Mouse (Mus musculus) liver, embryonic 16.5 days (tissue): Measurements from ENCODE around the gene Osbpl2. TPM values are rescaled to one million over a fixed set of nuclear protein-coding genes. Genes with fewer than 3 reads are reported as not detected.
A peak's percentile ranks its signal among the peaks of the same experiment; 100 is the strongest.

ENCODE experiments used
- ATAC-seq: fragments of 200-750 bp; cut with Nextera tagmentation; 2 replicates; pipeline ENCODE4 v1.8.0; 2017; ENCODE audit warnings: low read depth, mild to moderate bottlenecking, moderate number of reproducible peaks, moderate library complexity
- H3K27ac ChIP-seq: fragments of 300-500 bp; sonication (generic); 2 replicates; pipeline ENCODE4 v1.5.1; 2014; ENCODE audit warnings: mild to moderate bottlenecking, low read length
- H3K27me3 ChIP-seq: fragments of 300-500 bp; sonication (generic); 2 replicates; pipeline ENCODE4 v1.6.1; 2014; ENCODE audit warnings: low read depth, low read length, mixed read lengths; ENCODE audit not compliant: control insufficient read depth, insufficient read depth
- H3K36me3 ChIP-seq: fragments of 300-500 bp; sonication (generic); 2 replicates; pipeline ENCODE4 v1.6.1; 2014; ENCODE audit warnings: mild to moderate bottlenecking; ENCODE audit not compliant: control insufficient read depth, insufficient read depth
- H3K4me1 ChIP-seq: fragments of 300-500 bp; sonication (generic); 2 replicates; pipeline ENCODE4 v1.6.1; 2014; ENCODE audit warnings: low read depth, low read length, mixed read lengths; ENCODE audit not compliant: control insufficient read depth
- H3K4me2 ChIP-seq: fragments of 300-500 bp; sonication (generic); 2 replicates; pipeline ENCODE4 v1.6.1; 2014; ENCODE audit warnings: low read depth, low read length, mixed read lengths
- H3K4me3 ChIP-seq: fragments of 300-500 bp; sonication (generic); 2 replicates; pipeline ENCODE4 v1.5.1; 2014; ENCODE audit warnings: low read depth, mild to moderate bottlenecking, low read length
- H3K9ac ChIP-seq: fragments of 300-500 bp; sonication (generic); 2 replicates; pipeline ENCODE4 v1.6.1; 2014; ENCODE audit warnings: low read depth, low read length
- H3K9me3 ChIP-seq: fragments of 300-500 bp; sonication (generic); replicated peaks from 2 replicates; pipeline ENCODE4 v1.6.1; 2016; ENCODE audit warnings: low read length; ENCODE audit not compliant: control insufficient read depth
- whole genome bisulfite sequencing: fragments of 180-500 bp; shearing (Covaris S2); extraction: QIAGEN DNeasy Blood & Tissue Kit; methylation state at CpG from one replicate; pipeline ENCODE4 v1.1.7; 2014; ENCODE audit not compliant: insufficient replicate concordance; 5-methylcytosine and 5-hydroxymethylcytosine counted together
- polyA plus RNA-seq: library from polyadenylated mRNA; unstranded; fragments of >200 nt; fragmentation: Nextera tagmentation; extraction: Ambion mirVana; gene quantifications from 2 replicates; pipeline ENCODE4 v1.2.1, GENCODE M21; 2015

Gene Osbpl2
- polyA plus RNA-seq, 1 experiment from 2014 or later = 10.2 TPM

- Histone ChIP-seq H3K9ac (no peak overlapping the region), H3K36me3 (no peaks in the 10 kb centered on the region), H3K27ac (no peak overlapping the region), H3K4me2 (no peak overlapping the region), H3K4me1 (no peaks in the 10 kb centered on the region), H3K4me3 (no peak overlapping the region), H3K9me3 (no peaks in the 10 kb centered on the region), H3K27me3 (no peaks in the 10 kb centered on the region)
- WGBS = 65% methylated on average over 11 of the region's 11 CpGs
- no peak for ATAC-seq
Measured at GRCm38 (mm10) chr2:180200681-180201080, 81.6 kb downstream of the Osbpl2 start.

GRCm38 (mm10) chr2:180201303-180201702 is 82.2 kb downstream of the Osbpl2 start:
- Histone ChIP-seq H3K27ac (no peak overlapping the region), H3K9ac (no peak overlapping the region), H3K4me3 (no peak overlapping the region), H3K36me3 (no peaks in the 10 kb centered on the region), H3K9me3 (no peaks in the 10 kb centered on the region), H3K4me1 (no peaks in the 10 kb centered on the region), H3K4me2 (no peak overlapping the region), H3K27me3 (no peaks in the 10 kb centered on the region)
- WGBS = 56% methylated on average over 9 of the region's 9 CpGs
- no peak for ATAC-seq

- ATAC-seq = no peak
- H3K4me2 ChIP-seq = no peak overlapping the region
- no peaks in the 10 kb centered on the region for H3K27me3 ChIP-seq
- no peak overlapping the region for H3K9ac ChIP-seq
- 75% methylated on average over 14 of the region's 14 CpGs for WGBS
- H3K36me3 ChIP-seq = no peaks in the 10 kb centered on the region
- H3K4me1 ChIP-seq = no peaks in the 10 kb centered on the region
- no peaks in the 10 kb centered on the region for H3K9me3 ChIP-seq
- no peak overlapping the region for H3K4me3 ChIP-seq
- no peak overlapping the region for H3K27ac ChIP-seq
Measured at GRCm38 (mm10) chr2:180202263-180202662, 83.2 kb downstream of the Osbpl2 start.

- Histone ChIP-seq H3K9me3 (no peaks in the 10 kb centered on the region), H3K4me3 (no peak overlapping the region), H3K4me1 (no peaks in the 10 kb centered on the region), H3K4me2 (no peak overlapping the region), H3K27ac (no peak overlapping the region), H3K27me3 (no peaks in the 10 kb centered on the region), H3K9ac (no peak overlapping the region), H3K36me3 (no peaks in the 10 kb centered on the region)
- no peak for ATAC-seq
- WGBS = 34% methylated on average over 10 of the region's 10 CpGs
Measured at GRCm38 (mm10) chr2:180202805-180203204, 83.7 kb downstream of the Osbpl2 start.

- Histone ChIP-seq H3K27me3 (no peaks in the 10 kb centered on the region), H3K4me2 (no peak overlapping the region), H3K4me3 (no peak overlapping the region), H3K36me3 (no peaks in the 10 kb centered on the region), H3K9me3 (no peaks in the 10 kb centered on the region), H3K4me1 (no peaks in the 10 kb centered on the region), H3K9ac (no peak overlapping the region), H3K27ac (no peak overlapping the region)
- ATAC-seq = no peak
- WGBS = 77% methylated on average over 9 of the region's 9 CpGs
Measured at GRCm38 (mm10) chr2:180204501-180204900, 85.4 kb downstream of the Osbpl2 start.

- H3K4me1 ChIP-seq = no peaks in the 10 kb centered on the region
- WGBS = 80% methylated on average over 12 of the region's 12 CpGs
- H3K4me3 ChIP-seq = no peak overlapping the region
- H3K4me2 ChIP-seq = no peak overlapping the region
- H3K27ac ChIP-seq = no peak overlapping the region
- no peaks in the 10 kb centered on the region for H3K9me3 ChIP-seq
- H3K36me3 ChIP-seq = no peaks in the 10 kb centered on the region
- no peak overlapping the region for H3K9ac ChIP-seq
- H3K27me3 ChIP-seq = no peaks in the 10 kb centered on the region
- ATAC-seq = no peak
Measured at GRCm38 (mm10) chr2:180205083-180205955, 86.2 kb downstream of the Osbpl2 start.

GRCm38 (mm10) chr2:180205956-180206280 is 86.8 kb downstream of the Osbpl2 start:
- Histone ChIP-seq H3K4me2 (no peak overlapping the region), H3K9ac (no peak overlapping the region), H3K4me1 (no peaks in the 10 kb centered on the region), H3K36me3 (no peaks in the 10 kb centered on the region), H3K27me3 (no peaks in the 10 kb centered on the region), H3K4me3 (no peak overlapping the region), H3K9me3 (no peaks in the 10 kb centered on the region), H3K27ac (no peak overlapping the region)
- WGBS = 76% methylated on average over 2 of the region's 2 CpGs
- ATAC-seq = no peak

- WGBS = 56% methylated on average over 7 of the region's 7 CpGs
- H3K9me3 ChIP-seq = no peaks in the 10 kb centered on the region
- H3K27ac ChIP-seq = no peak overlapping the region
- H3K9ac ChIP-seq = no peak overlapping the region
- H3K4me2 ChIP-seq = no peak overlapping the region
- H3K36me3 ChIP-seq = no peaks in the 10 kb centered on the region
- no peak overlapping the region for H3K4me3 ChIP-seq
- ATAC-seq = peak; percentile 37; the same call in 1 of the 2 replicates
- H3K27me3 ChIP-seq = no peaks in the 10 kb centered on the region
- H3K4me1 ChIP-seq = no peaks in the 10 kb centered on the region
Measured at GRCm38 (mm10) chr2:180207840-180208239, 88.7 kb downstream of the Osbpl2 start.

- no peak for ATAC-seq
- Histone ChIP-seq H3K4me1 (no peaks in the 10 kb centered on the region), H3K9me3 (no peaks in the 10 kb centered on the region), H3K36me3 (no peaks in the 10 kb centered on the region), H3K27ac (no peak overlapping the region), H3K9ac (no peak overlapping the region), H3K4me3 (no peak overlapping the region), H3K4me2 (no peak overlapping the region), H3K27me3 (no peaks in the 10 kb centered on the region)
- WGBS = 36% methylated on average over 1 of the region's 1 CpGs
Measured at GRCm38 (mm10) chr2:180208976-180209375, 89.9 kb downstream of the Osbpl2 start.
